Mouse (Mus musculus) C2C12 (cell line): Measurements from ENCODE around the gene Babam2.

ENCODE experiments used
- CEBPB ChIP-seq: IDR thresholded peaks from one replicate; pipeline ENCODE4 v1.6.1; 2011; ENCODE audit warnings: low read depth, mild to moderate bottlenecking, control low read depth, moderate library complexity
- CTCF ChIP-seq: IDR thresholded peaks from one replicate; pipeline ENCODE4 v1.5.1; 2011; ENCODE audit not compliant: control insufficient read depth, insufficient read depth, insufficient read length
- FOSL1 ChIP-seq: IDR thresholded peaks from one replicate; pipeline ENCODE4 v1.8.0; 2011; ENCODE audit warnings: mild to moderate bottlenecking, low read length; ENCODE audit not compliant: poor library complexity, insufficient read depth, severe bottlenecking
- USF1 ChIP-seq: IDR thresholded peaks from one replicate; pipeline ENCODE4 v1.6.1; 2011; ENCODE audit warnings: low read depth, mild to moderate bottlenecking, control low read depth, moderate library complexity

GRCm38 (mm10) chr5:31916241-31916640 is 218.8 kb downstream of the Babam2 start:
- TF ChIP-seq CTCF (no peak), USF1 (no peak), FOSL1 (no peak), CEBPB (no peak)
